In the genomic region with DNA sequence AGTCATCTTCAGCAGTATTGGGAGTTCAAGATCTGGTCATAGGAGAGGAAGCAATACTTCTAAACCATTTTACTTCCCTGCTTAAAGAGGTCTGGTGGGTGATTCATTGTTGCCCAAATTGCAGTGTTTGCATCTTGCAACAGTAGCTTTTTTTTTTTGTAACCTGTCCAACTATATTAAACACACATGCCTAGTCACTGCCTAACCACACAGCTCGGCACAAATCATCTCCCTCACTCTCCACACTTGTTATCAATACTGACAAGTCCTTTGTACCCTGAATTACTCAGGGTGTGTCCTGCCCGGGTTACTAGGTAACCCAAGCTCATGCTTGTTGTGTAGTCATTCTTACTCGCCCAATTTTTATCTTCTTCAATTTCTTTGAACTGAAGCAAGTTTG, we compare ENCODE assay signal across 15 mouse cellular contexts. TPM values are rescaled to one million over a fixed set of nuclear protein-coding genes. Genes with fewer than 3 reads are reported as not detected.
A peak's percentile ranks its signal among the peaks of the same experiment; 100 is the strongest.
DNase-seq lines count a peak whose midpoint lies in the region; ATAC-seq and TF ChIP-seq lines count a peak whose summit lies in the region.
"Had no signal": no experiment of that assay in that cellular context is flagged by ENCODE, and none has a peak within 500 bp of the region (broad histone marks: within the 10 kb centered on the region; RNA-seq: fewer than 3 reads in every experiment).

No protein-coding gene starts in this region.

- intact Hi-C loops in gastrocnemius, postnatal 36 days (cut with DNase I): no loop called here

- H3K9ac ChIP-seq in intestine, embryonic 16.5 days (ENCODE audit: low read depth, low read length): no peak overlapping the region
- H3K9ac ChIP-seq: lung, embryonic 14.5 days; midbrain, embryonic 13.5 days had no signal

- peak; percentile 94 for ATAC-seq in intestine, embryonic 16.5 days
- peak; percentile 84 for ATAC-seq in megakaryocyte, adult 5-6 weeks (ENCODE audit: poor library complexity, severe bottlenecking)
- ATAC-seq: midbrain, embryonic 13.5 days; Patski had no signal

- H3K36me3 ChIP-seq in testis, adult 2 months (ENCODE audit: control insufficient read depth, insufficient read depth, low read length): no peaks in the 10 kb centered on the region
- no peaks in the 10 kb centered on the region for H3K36me3 ChIP-seq in intestine, embryonic 16.5 days (ENCODE audit: control insufficient read depth, insufficient read depth, low read length)
- H3K36me3 ChIP-seq: midbrain, embryonic 13.5 days had no signal

- no peaks in the 10 kb centered on the region for H3K9me3 ChIP-seq in intestine, embryonic 16.5 days (ENCODE audit: control insufficient read depth, low read length)
- H3K9me3 ChIP-seq: midbrain, embryonic 13.5 days had no signal

- WGBS in intestine, embryonic 16.5 days: 54% methylated on average over 3 of the region's 3 CpGs

- H3K4me2 ChIP-seq in intestine, embryonic 16.5 days (ENCODE audit: low read depth, low read length): no peak overlapping the region
- H3K4me2 ChIP-seq: heart, embryonic 11.5 days; lung, embryonic 14.5 days; midbrain, embryonic 13.5 days had no signal

- no peak for TF ChIP-seq POLR2A in testis, adult 2 months (IDR thresholded peaks at IDR 0.05; ENCODE audit: control insufficient read depth, low read depth, low read length)

- TF ChIP-seq CTCF in testis, adult 2 months (IDR thresholded peaks at IDR 0.05; ENCODE audit: control insufficient read depth, insufficient read depth, insufficient replicate concordance, low read depth, low read length): no peak
- no peak for TF ChIP-seq CTCF in layer of hippocampus, adult 2 months (conservative IDR thresholded peaks at IDR 0.05)

- H3K27ac ChIP-seq in testis, adult 2 months (ENCODE audit: control insufficient read depth, insufficient read depth, low read depth, low read length): peak overlapping the region; percentile 26; the same call in 1 of the 2 replicates
- H3K27ac ChIP-seq in intestine, embryonic 16.5 days (ENCODE audit: low read length): no peak overlapping the region
- H3K27ac ChIP-seq in layer of hippocampus, adult 2 months: no peak overlapping the region
- H3K27ac ChIP-seq: midbrain, embryonic 13.5 days had no signal

- no peaks in the 10 kb centered on the region; the same call in 1 of the 2 replicates for H3K4me1 ChIP-seq in testis, adult 2 months (ENCODE audit: control insufficient read depth, insufficient read depth, low read length)
- peaks cover 4% of the 10 kb centered on the region; the same call in 1 of the 2 replicates for H3K4me1 ChIP-seq in intestine, embryonic 16.5 days (ENCODE audit: control insufficient read depth, insufficient read depth, low read length)
- H3K4me1 ChIP-seq: midbrain, embryonic 13.5 days had no signal

- H3K4me3 ChIP-seq in testis, adult 2 months (ENCODE audit: control insufficient read depth, low read depth, low read length): no peak overlapping the region
- no peak overlapping the region for H3K4me3 ChIP-seq in intestine, embryonic 16.5 days (ENCODE audit: low read length)
- H3K4me3 ChIP-seq in layer of hippocampus, adult 2 months: no peak overlapping the region
- H3K4me3 ChIP-seq: midbrain, embryonic 13.5 days had no signal

- no peaks in the 10 kb centered on the region for H3K27me3 ChIP-seq in testis, adult 2 months (ENCODE audit: control insufficient read depth, insufficient read depth, low read length)
- H3K27me3 ChIP-seq in intestine, embryonic 16.5 days (replicated peaks; ENCODE audit: control insufficient read depth, insufficient read depth, low read length): no peaks in the 10 kb centered on the region
- H3K27me3 ChIP-seq: midbrain, embryonic 13.5 days; Patski had no signal

- no peak for DNase-seq in testis, postnatal 14 days (ENCODE audit: low spot score)
- no peak for DNase-seq in layer of hippocampus, adult 2 months (ENCODE audit: low spot score in 2 of 2)
- no peak for DNase-seq in layer of hippocampus, postnatal 14 days (ENCODE audit: low spot score in 2 of 2)
- no peak for DNase-seq in gastrocnemius, postnatal 36 days
- DNase-seq in urinary bladder, adult 2 months (ENCODE audit: low spot score): no peak
- DNase-seq: adrenal gland, adult 8-10 months; cerebellum, adult 18-20 months; heart, postnatal 4 days; lung, embryonic 14.5 days had no signal

RNA-seq across cellular contexts. Expression of a gene that starts 15.5 kb away (rescaled TPM):
- polyA plus RNA-seq in testis, adult 2 months (2012; rRNA removed): 11.1 and 13.4 TPM in 2 replicates
- polyA plus RNA-seq in intestine, embryonic 16.5 days (2015; fragmentation: Nextera tagmentation; extraction: Ambion mirVana): 31.1 and 31.3 TPM in 2 replicates
- 31.3 and 32.5 TPM in 2 replicates for total RNA-seq in megakaryocyte, adult 5-6 weeks (2015)
- total RNA-seq in megakaryocyte, adult 5-6 weeks (2017): 20.7 and 25.5 TPM in 2 replicates
- 10 to 100 TPM; 47.8 to 48.8 TPM for total RNA-seq in layer of hippocampus, adult 2 months (2021)
- total RNA-seq in layer of hippocampus, postnatal 14 days (2021): 10 to 100 TPM; 54.0 to 58.8 TPM
- 1 to 10 TPM; 7.0 to 8.6 TPM for total RNA-seq in gastrocnemius, postnatal 36 days (2021)
- polyA plus RNA-seq in urinary bladder, adult 2 months (2012; rRNA removed): 20.7 and 22.4 TPM in 2 replicates
